Mouse (Mus musculus) lung, postnatal 0 days (tissue): ENCODE results near the gene 4833439L19Rik. TPM values are rescaled to one million over a fixed set of nuclear protein-coding genes. Genes with fewer than 3 reads are reported as not detected.

ENCODE experiments used
- ATAC-seq: fragments of 200-750 bp; cut with Nextera tagmentation; 2 replicates; pipeline ENCODE4 v1.8.0; 2017; ENCODE audit warnings: moderate library complexity
- DNase-seq: peaks from one replicate; pipeline ENCODE4 v3.0.0-alpha.2; 2016; ENCODE audit warnings: low spot score
- H3K27ac ChIP-seq: fragments of 300-500 bp; sonication (generic); 2 replicates; pipeline ENCODE4 v1.5.1; 2014; ENCODE audit warnings: antibody characterized with exemption, mild to moderate bottlenecking, low read length, mixed read lengths
- H3K27me3 ChIP-seq: fragments of 300-500 bp; sonication (generic); replicated peaks from 2 replicates; pipeline ENCODE4 v1.6.1; 2014; ENCODE audit warnings: low read length, mixed read lengths; ENCODE audit not compliant: insufficient read depth
- H3K36me3 ChIP-seq: fragments of 300-500 bp; sonication (generic); 2 replicates; pipeline ENCODE4 v1.6.1; 2014; ENCODE audit warnings: low read length, mixed read lengths; ENCODE audit not compliant: insufficient read depth
- H3K4me1 ChIP-seq: fragments of 300-500 bp; sonication (generic); 2 replicates; pipeline ENCODE4 v1.6.1; 2014; ENCODE audit warnings: antibody characterized with exemption, low read depth, low read length, mixed read lengths; ENCODE audit not compliant: insufficient read depth
- H3K4me2 ChIP-seq: fragments of 300-500 bp; sonication (generic); replicated peaks from 2 replicates; pipeline ENCODE4 v1.6.1; 2014; ENCODE audit warnings: low read depth, mild to moderate bottlenecking, low read length, moderate library complexity, mixed read lengths
- H3K4me3 ChIP-seq: fragments of 300-500 bp; sonication (generic); 2 replicates; pipeline ENCODE4 v1.5.1; 2014; ENCODE audit warnings: low read depth, low read length
- H3K9ac ChIP-seq: fragments of 300-500 bp; sonication (generic); replicated peaks from 2 replicates; pipeline ENCODE4 v1.6.1; 2014; ENCODE audit warnings: low read depth, mild to moderate bottlenecking
- H3K9me3 ChIP-seq: fragments of 300-500 bp; sonication (generic); 2 replicates; pipeline ENCODE4 v1.6.1; 2016; ENCODE audit warnings: low read length, mixed read lengths
- CTCF ChIP-seq: IDR thresholded peaks from 2 replicates; pipeline ENCODE4 v1.5.1; 2016; ENCODE audit warnings: antibody characterized with exemption, mild to moderate bottlenecking
- EP300 ChIP-seq: IDR thresholded peaks from 2 replicates; pipeline ENCODE4 v1.6.1; 2016; ENCODE audit warnings: antibody characterized with exemption, mild to moderate bottlenecking, control low read depth
- WGBS: fragments of 180-500 bp; shearing (Covaris S2); extraction: QIAGEN DNeasy Blood & Tissue Kit; methylation state at CpG from one replicate; pipeline ENCODE4 v1.1.7; 2014; 5-methylcytosine and 5-hydroxymethylcytosine counted together
- polyA plus RNA-seq: library from polyadenylated mRNA; unstranded; fragments of >200 nt; fragmentation: Nextera tagmentation; extraction: Ambion mirVana; gene quantifications from 2 replicates; pipeline ENCODE4 v1.2.1, GENCODE M21; 2015

4833439L19Rik gene
- polyA plus RNA-seq, 1 experiment from 2014 or later: 105 TPM

- DNase-seq (no peak), ATAC-seq (no peak)
- no peaks in the 10 kb centered on the region for H3K36me3 ChIP-seq
- peaks cover 2% of the 10 kb centered on the region; the same call in 1 of the 2 replicates for H3K4me1 ChIP-seq
- no peak for TF ChIP-seq CTCF
- no peak for TF ChIP-seq EP300
- no peak overlapping the region for H3K4me3 ChIP-seq
- H3K9me3 ChIP-seq: no peaks in the 10 kb centered on the region
- H3K4me2 ChIP-seq: no peak overlapping the region
- no peak overlapping the region for H3K9ac ChIP-seq
- H3K27me3 ChIP-seq: no peaks in the 10 kb centered on the region
- WGBS: 47% methylated on average over 1 of the region's 1 CpGs
- H3K27ac ChIP-seq: no peak overlapping the region
Observed at GRCm38 (mm10) chr13:54569282-54569681, 4.0 kb upstream of the 4833439L19Rik start.

- Histone ChIP-seq H3K4me2 (no peak overlapping the region), H3K27ac (no peak overlapping the region), H3K9ac (no peak overlapping the region), H3K4me1 (peaks cover 9% of the 10 kb centered on the region; the same call in 1 of the 2 replicates), H3K27me3 (no peaks in the 10 kb centered on the region), H3K36me3 (no peaks in the 10 kb centered on the region), H3K9me3 (no peaks in the 10 kb centered on the region), H3K4me3 (no peak overlapping the region)
- 50% methylated on average over 5 of the region's 5 CpGs for WGBS
- ATAC-seq (no peak), DNase-seq (no peak)
- no peak for TF ChIP-seq CTCF
- no peak for TF ChIP-seq EP300
Observed at GRCm38 (mm10) chr13:54568380-54568779, 3.1 kb upstream of the 4833439L19Rik start.

GRCm38 (mm10) chr13:54565594-54566345, 535 bp upstream of the 4833439L19Rik start:
- DNase-seq: peak; percentile 61
- no peaks in the 10 kb centered on the region for H3K27me3 ChIP-seq
- H3K4me3 ChIP-seq: peak overlapping the region; percentile 97
- TF ChIP-seq EP300: no peak
- TF ChIP-seq CTCF: peak; percentile 70
- H3K4me2 ChIP-seq: peak overlapping the region; percentile 79
- H3K4me1 ChIP-seq: peaks cover 9% of the 10 kb centered on the region; the same call in 1 of the 2 replicates
- H3K9me3 ChIP-seq: no peaks in the 10 kb centered on the region
- no peak overlapping the region for H3K27ac ChIP-seq
- H3K36me3 ChIP-seq: peaks cover 7% of the 10 kb centered on the region
- WGBS: 49% methylated on average over 8 of the region's 8 CpGs
- no peak overlapping the region for H3K9ac ChIP-seq
- peak; percentile 58 for ATAC-seq

- Histone ChIP-seq H3K4me1 (peaks cover 9% of the 10 kb centered on the region; the same call in 1 of the 2 replicates), H3K9ac (peak overlapping the region; percentile 98), H3K27ac (peak overlapping the region; percentile 68), H3K27me3 (no peaks in the 10 kb centered on the region), H3K36me3 (peaks cover 17% of the 10 kb centered on the region), H3K4me2 (peak overlapping the region; percentile 79), H3K4me3 (peak overlapping the region; percentile 97), H3K9me3 (no peaks in the 10 kb centered on the region)
- DNase-seq (peak; percentile 15), ATAC-seq (peak; percentile 47)
- TF ChIP-seq EP300 (no peak), CTCF (no peak)
- 10% methylated on average over 45 of the region's 45 CpGs for WGBS
Observed at GRCm38 (mm10) chr13:54564232-54565200, 719 bp downstream of the 4833439L19Rik start.

GRCm38 (mm10) chr13:54562562-54562961, 2.7 kb downstream of the 4833439L19Rik start:
- no peaks in the 10 kb centered on the region for H3K9me3 ChIP-seq
- H3K4me1 ChIP-seq: peaks cover 9% of the 10 kb centered on the region; the same call in 1 of the 2 replicates
- TF ChIP-seq EP300 (no peak), CTCF (no peak)
- H3K9ac ChIP-seq: no peak overlapping the region
- no peak overlapping the region for H3K4me2 ChIP-seq
- no peak overlapping the region for H3K27ac ChIP-seq
- H3K4me3 ChIP-seq: no peak overlapping the region
- DNase-seq (no peak), ATAC-seq (no peak)
- peaks cover 26% of the 10 kb centered on the region for H3K36me3 ChIP-seq
- no peaks in the 10 kb centered on the region for H3K27me3 ChIP-seq
- 66% methylated on average over 7 of the region's 7 CpGs for whole genome bisulfite sequencing

DNA sequence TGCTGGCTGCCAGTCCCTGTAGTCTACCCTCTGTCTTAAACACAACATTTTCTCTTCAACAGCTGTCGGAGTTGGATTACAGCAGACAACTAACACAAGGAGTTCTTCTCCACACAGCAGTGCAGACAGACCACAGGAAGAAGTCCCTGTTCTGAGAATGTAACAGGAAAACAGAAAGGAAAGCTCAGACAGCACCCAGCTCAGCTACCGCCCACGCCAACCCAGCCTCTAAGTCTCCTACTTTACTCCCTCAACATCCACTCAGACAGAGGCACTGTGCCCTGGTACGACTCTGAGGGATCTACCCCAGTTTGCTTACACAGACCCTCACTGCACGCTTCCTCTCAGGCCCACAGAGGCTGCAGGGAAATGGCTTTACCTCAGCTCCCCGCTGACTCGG, 4.6 kb downstream of the 4833439L19Rik start:
- no peak for ATAC-seq
- Histone ChIP-seq H3K4me3 (no peak overlapping the region), H3K9me3 (no peaks in the 10 kb centered on the region), H3K4me1 (peaks cover 9% of the 10 kb centered on the region; the same call in 1 of the 2 replicates), H3K27me3 (no peaks in the 10 kb centered on the region), H3K36me3 (peaks cover 43% of the 10 kb centered on the region), H3K27ac (no peak overlapping the region), H3K9ac (no peak overlapping the region), H3K4me2 (no peak overlapping the region)
- 89% methylated on average over 7 of the region's 7 CpGs for WGBS
- no peak for DNase-seq
- no peak for TF ChIP-seq EP300
- TF ChIP-seq CTCF: no peak
